Mouse (Mus musculus) heart, adult 8-10 months (tissue): ENCODE measurements around the gene Tcte1. TPM values are rescaled to one million over a fixed set of nuclear protein-coding genes. Genes with fewer than 3 reads are reported as not detected.

Experiments used
- DNase-seq: peaks from one replicate; pipeline ENCODE4 v3.0.0; 2022; ENCODE audit warnings: low spot score
- total RNA-seq, 4 experiments: library from RNA; stranded (reverse); gene quantifications; 2 replicates each; pipeline ENCODE4 v1.2.4; 2022

Gene Tcte1
- total RNA-seq = not detected

DNA sequence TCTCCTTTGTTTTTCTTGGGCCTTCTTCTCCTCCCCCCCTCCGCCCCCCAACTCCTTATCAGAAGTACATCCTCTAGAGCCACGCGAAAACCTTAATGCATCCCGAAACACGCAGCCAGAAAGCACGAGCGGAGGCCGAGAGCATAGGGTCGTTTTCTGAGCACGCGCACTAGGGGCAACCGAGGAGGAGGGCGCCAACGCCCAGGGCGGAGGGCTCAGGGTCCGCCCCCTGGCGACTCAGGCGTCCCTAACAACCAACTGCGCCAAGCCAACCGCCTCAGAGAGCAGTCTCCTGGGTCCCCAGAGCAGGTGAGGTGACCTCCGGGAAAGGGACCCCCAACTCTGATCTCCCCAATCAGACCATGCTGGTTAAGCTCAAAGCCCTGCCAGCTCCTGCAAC lies at the start of gene Tcte1:
Gene Tcte1 (plus strand): TSS at position 172 of the 400 bp plus-strand sequence.
- DNase-seq = no peak

DNA sequence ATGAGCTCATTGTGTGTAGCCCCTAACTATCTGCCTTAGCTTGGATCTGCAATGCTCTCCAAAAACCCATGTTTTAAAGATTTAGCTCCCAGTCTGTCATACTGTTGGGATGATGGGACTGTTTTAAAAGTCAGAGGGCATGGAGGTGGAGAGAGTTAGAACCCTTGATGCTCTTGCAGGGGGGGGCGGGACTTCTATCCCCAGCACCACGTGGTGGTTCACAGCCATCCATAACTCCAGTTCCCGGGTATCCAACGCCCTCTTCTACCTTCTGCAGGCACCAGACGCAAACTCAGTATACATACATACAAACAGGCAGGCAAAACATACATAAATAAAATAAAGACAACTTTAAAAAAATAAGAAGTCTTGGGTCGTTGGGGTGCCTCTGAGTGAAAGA lies 49.6 kb upstream of the Tcte1 start:
- DNase-seq = no peak

DNA sequence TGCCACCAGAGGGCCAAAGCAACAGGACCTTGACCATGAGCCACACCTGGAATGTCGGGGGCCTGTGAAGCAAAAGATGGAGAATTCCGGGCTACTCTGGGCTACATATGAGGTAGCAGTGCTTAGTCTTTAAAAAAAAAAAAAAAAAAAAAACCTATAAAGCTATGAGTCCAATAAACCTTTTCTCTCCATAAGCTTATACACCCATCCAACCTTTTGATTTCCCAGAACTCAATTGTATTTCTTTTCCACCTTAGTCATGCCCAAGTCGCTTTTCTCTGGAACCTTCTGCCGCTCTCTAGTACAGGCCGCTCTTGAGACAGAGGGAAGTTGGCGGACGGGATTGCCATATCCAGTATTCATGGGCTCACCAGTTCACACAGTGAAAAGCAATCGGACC lies 49.1 kb upstream of the Tcte1 start:
- DNase-seq = no peak

DNA sequence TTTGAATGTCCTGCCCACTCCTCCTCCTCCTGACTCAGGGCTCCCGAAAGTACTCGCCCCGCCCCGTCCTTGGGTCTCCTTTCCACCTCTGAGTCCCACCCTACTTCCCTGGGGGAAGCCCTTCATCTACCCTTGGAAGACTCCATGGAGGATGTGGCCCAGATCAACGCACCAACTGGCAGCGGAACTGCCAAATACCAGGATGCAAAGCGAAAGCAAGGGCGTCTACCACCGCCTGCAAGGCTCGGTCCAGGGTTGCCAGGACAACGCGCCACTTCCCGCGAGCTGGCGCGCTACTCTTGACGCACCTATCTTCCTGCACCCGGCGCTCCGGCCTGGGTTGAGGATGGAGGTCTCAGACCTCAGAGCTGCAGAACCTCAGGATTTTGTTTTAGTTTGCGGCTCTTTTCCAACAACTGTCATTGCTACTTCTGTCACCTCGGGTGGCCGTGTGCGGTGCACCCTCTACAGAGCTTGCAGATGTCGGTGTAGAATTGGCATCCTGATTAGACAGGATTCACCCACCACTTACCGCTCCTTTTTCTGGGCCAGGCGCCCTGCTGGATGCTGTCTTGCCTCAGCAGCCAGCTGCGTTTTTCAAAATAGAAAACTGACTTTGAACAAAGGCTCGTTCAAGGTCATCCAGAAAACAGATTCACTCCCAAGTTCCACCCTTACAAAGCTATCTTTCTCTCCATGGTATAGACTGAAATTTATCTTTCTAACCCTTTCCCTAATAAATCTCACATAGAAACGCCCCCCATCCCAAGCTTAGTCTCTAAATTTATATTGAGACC lies 48.4 kb upstream of the Tcte1 start, which contains the start of gene Spats1:
Gene Spats1 (minus strand): TSS at position 747 of the 797 bp plus-strand sequence.
- DNase-seq = no peak

DNA sequence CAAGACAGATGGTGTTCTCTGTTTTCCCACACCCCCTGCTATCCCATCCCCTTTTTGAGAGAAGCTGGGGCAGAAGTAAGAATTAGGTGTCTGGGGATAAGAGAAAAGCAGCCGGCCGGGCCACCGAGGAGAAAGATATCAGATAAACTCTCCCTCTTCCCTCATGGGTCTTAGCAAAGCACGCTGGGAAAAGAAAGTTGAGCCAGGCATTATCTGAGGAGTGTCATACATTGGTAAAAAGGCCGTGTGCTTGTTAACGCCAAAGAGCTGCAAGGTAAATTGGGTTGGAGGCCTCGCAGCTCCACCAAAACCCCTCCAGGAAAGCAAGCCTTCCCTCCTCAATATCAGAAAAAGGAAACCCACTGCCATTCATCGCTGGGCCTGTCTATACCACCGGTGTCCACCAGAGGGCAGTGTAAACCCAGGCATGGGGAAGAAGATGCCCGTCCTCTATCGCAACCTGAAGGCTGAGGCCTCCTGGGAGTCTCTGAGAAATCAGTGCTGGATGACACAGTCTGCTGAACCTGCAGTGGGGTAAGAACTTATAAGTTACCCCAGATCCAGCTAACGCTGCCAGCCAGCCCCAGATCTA lies 44.9 kb upstream of the Tcte1 start:
- peak; percentile 67 for DNase-seq

DNA sequence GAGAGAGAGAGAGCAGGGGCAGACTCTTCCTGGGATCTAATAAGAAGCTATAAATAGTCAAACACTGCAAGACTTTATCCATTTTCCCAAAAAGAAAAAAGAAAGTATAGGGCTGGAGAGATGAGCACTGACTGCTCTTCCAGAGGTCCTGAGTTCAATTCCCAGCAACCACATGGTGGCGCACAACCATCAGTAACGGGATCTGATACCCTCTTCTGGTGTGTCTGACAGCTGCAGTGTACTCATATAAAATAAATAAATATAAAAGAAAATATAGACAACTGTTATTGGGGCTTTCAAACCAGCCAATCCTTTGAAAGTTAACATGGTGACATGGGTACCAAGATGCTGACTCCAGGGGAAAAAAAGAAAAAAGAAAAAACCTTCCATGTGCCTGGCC lies 42.8 kb upstream of the Tcte1 start:
- DNase-seq = no peak

DNA sequence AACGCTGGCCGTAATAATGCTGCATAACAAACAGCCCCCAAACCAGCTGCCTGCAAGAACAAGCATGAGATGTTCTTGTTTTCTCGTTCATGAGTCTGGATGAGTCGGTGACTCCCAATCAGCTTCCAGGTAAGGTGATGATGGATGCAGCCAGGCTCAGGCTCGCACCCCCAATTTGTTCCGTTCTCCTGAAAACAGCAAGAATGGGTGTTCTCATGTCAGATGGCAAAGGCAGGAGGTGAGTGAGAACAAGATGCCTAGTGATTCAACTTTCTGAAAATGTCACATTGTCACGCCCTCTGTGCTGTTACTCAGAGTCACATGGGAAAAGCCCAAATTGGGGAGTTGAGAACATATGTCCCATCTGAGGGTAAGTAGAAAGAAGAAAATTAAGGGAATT lies 37.7 kb upstream of the Tcte1 start:
- DNase-seq = no peak

DNA sequence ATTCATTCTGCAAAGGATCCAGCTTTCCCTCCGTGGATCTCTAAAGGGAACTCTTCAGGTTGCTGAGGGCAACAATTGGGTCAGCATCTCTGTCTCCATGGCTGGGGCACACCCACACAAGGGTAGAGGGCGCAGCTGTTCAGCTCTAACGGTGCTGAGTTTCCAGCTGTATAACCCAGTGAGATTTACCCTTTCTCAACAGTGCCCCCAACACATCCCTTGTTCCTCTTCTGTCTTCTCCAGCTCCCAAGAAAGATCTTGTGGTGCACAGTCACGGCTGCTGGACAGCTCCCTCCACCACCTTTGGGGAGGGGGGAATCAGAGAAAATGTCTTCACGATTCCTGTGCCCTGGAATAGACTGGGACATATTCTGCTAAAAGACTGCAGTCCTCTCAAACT lies 36.0 kb upstream of the Tcte1 start:
- no peak for DNase-seq

DNA sequence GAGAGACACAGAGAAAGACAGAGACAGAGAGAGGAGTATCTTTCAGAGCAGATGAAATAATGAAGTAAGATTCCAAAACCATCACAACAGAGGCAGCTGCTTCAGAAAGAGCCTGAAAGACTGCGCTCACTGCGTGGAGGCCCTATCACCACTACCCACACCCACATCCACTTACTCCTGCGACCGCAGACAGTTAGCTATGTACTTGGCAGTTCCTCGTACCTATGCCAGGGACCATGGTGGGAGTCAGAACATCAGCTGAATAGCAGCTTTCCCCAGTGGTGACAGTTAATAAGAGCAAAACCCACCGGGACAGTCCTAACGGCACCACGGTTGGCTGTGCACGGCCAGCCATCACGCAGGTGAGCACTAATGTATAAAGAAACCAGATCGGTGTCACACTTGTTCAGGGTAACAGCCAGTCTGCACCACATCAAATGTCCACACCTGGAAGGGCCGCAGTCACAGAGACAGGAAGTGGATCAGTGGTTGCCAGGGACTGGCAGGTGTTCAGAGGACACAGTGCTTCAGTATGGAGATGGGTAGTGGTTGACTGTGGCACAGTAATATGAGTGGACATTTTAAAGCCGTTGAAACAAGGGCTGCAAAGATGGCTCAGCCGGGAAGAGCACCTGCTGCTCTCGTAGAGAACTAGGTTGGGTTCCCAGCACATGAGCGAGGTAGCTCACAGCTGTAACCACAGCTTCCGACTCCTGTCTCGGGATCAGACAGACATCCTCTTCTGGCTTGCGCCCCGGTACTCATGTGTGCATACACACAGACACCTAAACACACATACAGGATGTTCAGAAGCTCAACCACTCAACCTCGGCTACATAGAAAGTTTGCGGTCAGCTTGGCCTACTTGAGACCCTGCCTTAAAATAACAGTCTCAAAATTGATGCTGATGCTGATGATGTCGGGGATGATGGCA lies 34.6 kb upstream of the Tcte1 start:
- no peak for DNase-seq

DNA sequence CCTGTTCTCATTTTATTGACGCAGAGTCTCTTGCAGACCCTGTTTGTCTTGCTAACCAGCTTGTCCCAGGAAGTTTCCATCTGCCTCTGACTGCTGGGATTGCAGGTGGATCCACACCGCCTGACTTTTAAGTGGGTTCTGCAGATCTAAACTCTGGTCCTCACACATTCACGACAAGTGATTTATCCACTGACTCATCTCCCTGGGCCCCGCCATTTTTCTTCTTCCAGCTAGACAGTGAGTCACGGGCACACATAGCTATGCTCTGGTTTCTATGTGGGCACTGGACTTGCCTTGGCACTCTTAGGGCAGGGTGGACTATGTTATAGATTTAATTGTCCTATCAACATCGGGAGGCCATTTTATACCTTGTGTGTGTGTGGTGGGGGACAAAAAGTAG lies 33.5 kb upstream of the Tcte1 start:
- no peak for DNase-seq

DNA sequence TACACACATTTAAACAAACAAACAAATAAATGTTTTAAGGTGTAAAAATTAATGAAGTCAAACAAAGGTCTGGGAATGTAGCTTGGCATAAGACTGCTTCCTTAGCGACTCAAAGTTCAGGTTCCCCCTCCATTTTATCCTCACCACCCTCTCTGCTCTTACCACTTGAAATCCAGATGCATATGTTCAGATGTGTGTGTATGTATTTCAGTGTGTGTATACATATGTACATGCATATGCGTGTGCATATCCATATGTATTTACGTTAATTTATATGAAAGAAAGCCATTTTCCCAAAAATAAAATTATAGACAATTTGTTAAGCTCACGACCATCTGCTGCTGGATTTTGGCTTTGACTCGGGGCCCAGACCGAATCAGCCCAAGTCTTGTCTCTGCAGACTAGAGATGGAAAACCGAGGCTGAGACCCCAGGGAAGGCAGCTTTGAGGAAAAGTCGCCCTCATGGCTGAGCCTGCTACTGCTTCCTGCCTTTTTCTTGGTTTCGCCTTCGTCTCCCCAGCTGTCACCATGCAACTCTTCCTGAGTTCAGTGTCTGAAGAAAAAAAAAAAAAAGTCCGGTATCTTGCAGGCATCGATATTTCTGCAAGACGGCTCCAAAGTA lies 32.6 kb upstream of the Tcte1 start:
- DNase-seq = no peak

DNA sequence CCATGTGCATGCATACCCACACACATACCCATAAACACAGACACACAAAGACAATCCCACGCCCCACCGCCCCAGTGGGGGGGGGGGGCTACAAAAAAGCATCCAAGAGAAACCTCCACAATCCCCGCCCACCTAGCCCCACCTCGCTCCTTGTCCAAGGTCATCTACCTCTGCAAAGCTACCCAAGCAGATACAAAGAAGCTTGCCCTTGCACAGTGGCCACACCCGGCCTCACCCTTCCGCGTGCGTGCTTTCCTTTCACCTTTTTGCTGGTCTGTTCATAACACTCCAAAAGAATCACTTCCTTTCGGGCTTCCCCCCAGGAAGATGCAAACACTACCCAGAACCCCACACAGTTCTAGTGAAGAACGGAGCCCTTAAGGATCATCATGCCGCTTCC lies 27.8 kb upstream of the Tcte1 start:
- DNase-seq = no peak

DNA sequence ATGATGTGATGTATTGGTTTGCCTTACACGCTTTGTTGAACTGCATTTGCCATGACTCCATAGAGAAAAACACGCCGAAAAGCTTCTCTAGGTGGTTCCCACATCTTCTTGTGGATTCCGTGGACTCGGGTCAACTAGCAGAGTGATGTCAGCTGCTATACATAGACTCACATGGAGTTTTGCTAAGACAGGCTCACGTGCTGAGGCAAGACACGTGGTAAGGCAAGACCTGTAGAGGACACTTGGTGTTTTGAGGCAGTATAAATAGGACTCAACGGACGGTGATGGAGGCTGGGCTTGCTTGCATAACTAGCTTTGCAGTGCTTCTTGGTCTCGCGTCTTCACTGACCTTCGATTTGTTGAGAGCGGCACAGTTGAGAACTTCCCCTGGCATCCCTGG lies 24.8 kb upstream of the Tcte1 start:
- DNase-seq = no peak

DNA sequence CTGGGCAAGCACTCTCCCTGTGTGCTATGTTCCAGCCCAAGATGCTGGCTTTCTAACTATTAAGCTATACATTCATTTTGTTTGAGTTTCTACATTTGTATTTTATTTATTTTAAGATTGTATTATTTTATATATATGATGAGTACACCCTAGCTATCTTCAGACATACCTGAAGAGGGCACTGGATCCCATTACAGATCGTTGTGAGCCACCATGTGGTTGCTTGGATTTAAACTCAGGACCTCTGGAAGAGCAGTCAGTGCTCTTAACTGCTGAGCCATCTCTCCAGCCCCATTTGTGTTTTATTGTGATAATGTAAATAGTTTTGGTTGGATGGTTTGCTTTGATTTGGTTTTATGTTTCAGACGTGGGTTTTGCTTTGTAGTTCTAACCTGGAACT lies 23.7 kb upstream of the Tcte1 start:
- DNase-seq = no peak

DNA sequence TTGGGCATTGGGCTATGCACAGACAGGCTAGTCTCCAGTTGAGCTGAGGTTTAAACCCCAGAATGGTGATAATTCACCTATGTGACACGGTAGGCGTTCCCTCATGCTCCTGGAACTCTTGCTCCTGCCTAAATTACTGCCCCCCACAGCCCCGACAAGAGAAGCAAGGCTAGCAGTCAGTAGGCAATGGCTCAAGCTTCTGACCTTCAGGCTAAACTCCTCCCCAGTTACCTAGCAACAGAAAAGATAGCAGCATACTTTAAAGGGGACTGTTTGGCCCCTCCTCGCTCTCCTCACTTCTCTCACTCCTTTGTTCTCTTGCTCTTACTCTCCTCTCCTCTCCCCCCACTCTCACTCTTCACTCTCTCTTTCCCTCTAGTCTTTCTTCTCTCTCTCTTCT lies 22.3 kb upstream of the Tcte1 start:
- DNase-seq = no peak

DNA sequence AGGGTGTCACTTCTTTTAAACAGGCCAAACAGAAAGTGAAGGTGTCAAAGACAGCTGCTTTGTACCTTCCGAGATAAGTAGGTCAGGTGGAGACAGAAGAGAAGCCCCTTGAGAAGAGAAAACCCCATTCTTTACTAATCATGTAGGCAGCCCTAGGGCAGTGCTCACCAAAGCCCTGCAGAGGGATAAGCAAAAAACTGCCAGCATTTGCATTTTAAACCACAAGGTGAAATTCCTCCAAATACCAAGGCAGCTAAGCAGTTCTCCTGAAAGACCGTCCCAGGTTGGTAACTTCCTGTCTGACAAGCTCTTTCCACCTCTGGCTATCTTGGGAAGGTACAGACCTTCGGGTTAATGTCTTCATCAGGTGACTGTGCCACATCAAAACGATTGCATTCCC lies 20.9 kb upstream of the Tcte1 start:
- no peak for DNase-seq

DNA sequence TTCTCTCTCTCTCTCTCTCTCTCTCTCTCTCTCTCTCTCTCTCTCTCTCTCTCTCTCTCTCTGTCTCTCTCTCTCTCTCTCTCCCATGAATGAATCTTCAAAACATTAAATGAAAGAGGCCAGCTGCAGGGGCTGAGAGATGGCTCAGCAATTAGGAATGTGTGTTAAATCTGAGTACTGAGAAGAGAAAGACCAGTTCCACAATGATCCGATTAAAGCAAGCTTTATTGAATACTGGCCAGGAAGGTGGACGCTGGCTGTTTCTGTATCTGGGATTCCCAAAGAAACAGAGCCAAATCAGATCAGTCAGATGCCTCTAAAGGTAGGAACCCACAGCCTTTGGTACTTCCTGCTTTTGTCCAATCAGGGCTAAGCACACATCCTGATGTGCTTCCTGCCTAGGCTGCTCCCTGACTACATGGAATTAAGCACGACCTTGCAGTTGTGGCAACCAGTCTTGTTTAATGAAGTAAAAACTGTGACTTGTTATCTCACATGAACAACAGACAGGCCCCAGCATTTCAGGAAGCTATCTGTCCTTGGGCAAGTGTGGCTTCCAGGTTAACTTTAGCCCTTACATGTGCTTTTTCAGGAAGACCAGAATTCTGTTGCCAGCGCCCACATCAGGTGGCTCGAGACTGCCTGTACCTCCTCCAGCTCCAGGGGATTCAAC lies 19.8 kb upstream of the Tcte1 start:
- DNase-seq = no peak

DNA sequence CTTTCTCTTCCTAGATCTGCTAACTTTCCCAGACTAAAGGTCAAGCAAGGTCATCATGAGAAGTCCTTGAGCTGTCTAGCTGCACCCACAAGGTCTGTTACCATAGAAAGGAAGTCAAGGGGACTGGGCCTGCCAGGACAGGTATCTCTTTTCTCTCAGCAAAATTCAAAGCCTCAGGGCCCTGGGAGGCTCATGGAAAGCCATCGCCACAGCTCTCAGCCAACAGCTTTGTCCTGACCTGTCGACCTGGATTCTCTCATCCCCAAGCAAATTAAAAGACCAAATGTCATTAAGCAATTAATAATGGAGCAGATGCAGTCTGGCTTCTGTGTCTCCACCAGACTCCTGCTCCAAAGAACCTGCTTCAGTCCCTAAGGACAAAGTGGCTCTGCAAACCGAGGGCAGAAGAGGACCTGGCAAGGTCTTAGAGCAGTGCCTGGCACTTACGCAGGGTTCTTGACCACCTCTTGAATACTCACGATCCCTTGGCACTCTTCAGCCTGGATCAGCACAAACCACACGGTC lies 17.2 kb upstream of the Tcte1 start:
- no peak for DNase-seq

DNA sequence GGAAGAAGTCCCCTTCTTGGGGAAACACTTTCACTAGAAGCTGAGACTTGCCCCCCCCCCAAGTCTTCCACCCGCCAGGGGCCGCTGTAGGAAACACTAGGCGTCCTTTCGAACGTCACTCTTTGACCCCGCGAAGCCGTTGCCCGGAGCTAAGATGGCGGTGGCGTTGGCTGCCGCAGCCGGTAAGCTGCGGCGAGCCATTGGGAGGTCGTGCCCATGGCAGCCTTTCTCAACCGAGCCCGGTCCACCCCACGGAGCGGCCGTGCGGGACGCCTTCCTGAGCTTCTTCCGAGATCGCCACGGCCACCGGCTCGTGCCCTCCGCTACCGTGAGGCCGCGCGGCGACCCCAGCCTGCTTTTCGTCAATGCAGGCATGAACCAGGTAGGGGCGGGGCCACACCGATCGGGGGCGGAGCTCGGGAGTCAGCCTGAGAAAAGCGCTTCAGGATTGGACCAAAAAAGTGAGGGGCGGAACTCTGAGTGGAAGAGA lies 16.5 kb upstream of the Tcte1 start, which contains the start of gene Aars2:
Gene Aars2 (plus strand): TSS at position 142 of the 490 bp plus-strand sequence.
- DNase-seq = peak; percentile 91

DNA sequence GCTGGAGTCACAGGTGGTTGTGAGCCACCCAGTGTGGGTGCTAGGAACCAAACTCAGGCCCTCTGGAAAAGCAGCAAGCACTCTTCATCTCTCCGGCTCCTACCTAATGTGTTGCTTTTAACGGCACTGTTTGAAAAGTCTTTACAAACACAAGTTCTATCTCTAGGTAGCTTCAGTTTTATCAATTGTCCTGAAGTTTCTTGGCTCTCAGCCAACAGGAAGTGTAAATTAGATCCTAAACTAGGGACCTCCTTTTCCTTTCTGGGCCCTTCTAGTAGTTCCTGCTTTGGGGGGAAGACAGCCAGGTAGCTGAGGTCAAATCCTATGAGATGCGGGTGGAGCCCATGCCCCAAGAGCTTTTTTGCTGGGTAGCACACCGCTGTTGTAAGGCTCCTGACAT lies 12.4 kb upstream of the Tcte1 start:
- no peak for DNase-seq

DNA sequence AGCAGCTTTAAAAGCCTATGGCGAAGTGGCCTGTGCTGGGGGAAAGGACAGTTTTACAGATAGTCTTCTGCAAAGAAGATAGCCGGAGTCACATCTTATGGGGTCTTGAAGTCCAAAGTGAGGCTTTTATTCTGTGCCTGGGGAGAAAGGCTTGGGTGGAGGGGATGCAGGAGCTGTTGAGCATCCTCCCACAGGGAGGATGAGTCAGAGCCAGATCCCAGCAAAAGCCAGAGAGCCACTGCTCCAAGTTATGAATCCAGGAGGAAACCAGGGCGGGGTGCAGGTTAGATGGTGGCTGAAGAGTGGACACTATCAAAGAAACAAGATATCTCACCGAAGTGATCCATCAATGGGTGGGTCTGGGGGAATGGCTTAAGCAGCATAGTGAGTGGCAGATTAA lies 11.5 kb upstream of the Tcte1 start:
- no peak for DNase-seq
